Mouse (Mus musculus): ENCODE measurements around the gene Slc35g2. TPM values are rescaled to one million over a fixed set of nuclear protein-coding genes. Genes with fewer than 3 reads are reported as not detected.

Gene Slc35g2
- polyA plus RNA-seq, 1 experiment from 2014 or later = 3.2 TPM

GRCm38 (mm10) chr9:100506652-100507051 lies 64.2 kb downstream of the Slc35g2 start:
- H3K4me2 ChIP-seq (replicated peaks; ENCODE audit: low read depth) = peak overlapping the region; percentile 53
- no peak overlapping the region for H3K9ac ChIP-seq (ENCODE audit: low read depth, low read length)
- no peaks in the 10 kb centered on the region for H3K9me3 ChIP-seq (ENCODE audit: control insufficient read depth)
- H3K4me3 ChIP-seq (ENCODE audit: low read depth, low read length) = peak overlapping the region; percentile 34
- no peaks in the 10 kb centered on the region for H3K4me1 ChIP-seq (replicated peaks; ENCODE audit: control insufficient read depth, insufficient read depth, low read length)
- peak overlapping the region; percentile 46; the same call in 1 of the 2 replicates for H3K27ac ChIP-seq (ENCODE audit: low read depth, low read length)
- no peak for ATAC-seq
- no peaks in the 10 kb centered on the region for H3K36me3 ChIP-seq (ENCODE audit: control insufficient read depth, insufficient read depth)
- TF ChIP-seq CTCF (IDR thresholded peaks at IDR 0.05; ENCODE audit: low read depth) = no peak
- no peaks in the 10 kb centered on the region for H3K27me3 ChIP-seq (replicated peaks; ENCODE audit: control insufficient read depth, insufficient read depth, low read length)
- WGBS = 12% methylated on average over 2 of the region's 2 CpGs

- H3K36me3 ChIP-seq (ENCODE audit: control insufficient read depth, insufficient read depth) = no peaks in the 10 kb centered on the region
- no peaks in the 10 kb centered on the region for H3K27me3 ChIP-seq (replicated peaks; ENCODE audit: control insufficient read depth, insufficient read depth, low read length)
- no peaks in the 10 kb centered on the region for H3K9me3 ChIP-seq (ENCODE audit: control insufficient read depth)
- peak overlapping the region; percentile 28; the same call in 1 of the 2 replicates for H3K9ac ChIP-seq (ENCODE audit: low read depth, low read length)
- ATAC-seq = no peak
- no peaks in the 10 kb centered on the region for H3K4me1 ChIP-seq (replicated peaks; ENCODE audit: control insufficient read depth, insufficient read depth, low read length)
- H3K4me3 ChIP-seq (ENCODE audit: low read depth, low read length) = peak overlapping the region; percentile 34
- peak overlapping the region; percentile 53 for H3K4me2 ChIP-seq (replicated peaks; ENCODE audit: low read depth)
- TF ChIP-seq CTCF (IDR thresholded peaks at IDR 0.05; ENCODE audit: low read depth) = no peak
- H3K27ac ChIP-seq (ENCODE audit: low read depth, low read length) = 0 out of 2 replicates have a peak overlapping the region, but pooled peaks have one; percentile 21
- 65% methylated on average over 4 of the region's 4 CpGs for WGBS
Observed at GRCm38 (mm10) chr9:100505498-100505897, 65.4 kb downstream of the Slc35g2 start.

Other genes with a start within 250 kb of the Slc35g2 start
- 1.2 and 1.8 TPM in 2 replicates for gene Il20rb, start 84.3 kb downstream of the Slc35g2 start, polyA plus RNA-seq (2015; fragmentation: Nextera tagmentation; extraction: Ambion mirVana)
- gene Nck1, start 25.0 kb downstream of the Slc35g2 start, polyA plus RNA-seq (2015; fragmentation: Nextera tagmentation; extraction: Ambion mirVana) = 45.6 and 46.5 TPM in 2 replicates
- gene Stag1, start 26.7 kb upstream of the Slc35g2 start, polyA plus RNA-seq (2015; fragmentation: Nextera tagmentation; extraction: Ambion mirVana) = 24.6 and 28.5 TPM in 2 replicates